Mouse (Mus musculus) thymus, adult 18-20 months (tissue): ENCODE results near the gene Ahnak.
"Not testable (repeated sequence)": the region's sequence is repeated elsewhere in the genome, so short reads cannot be mapped to it uniquely, and the experiment has no call there.

Experiments used
- DNase-seq, 2 experiments: peaks; one replicate each; pipeline ENCODE4 v3.0.0; 2022; ENCODE audit warnings: mixed read lengths in 2 of 2

The Ahnak gene

DNA sequence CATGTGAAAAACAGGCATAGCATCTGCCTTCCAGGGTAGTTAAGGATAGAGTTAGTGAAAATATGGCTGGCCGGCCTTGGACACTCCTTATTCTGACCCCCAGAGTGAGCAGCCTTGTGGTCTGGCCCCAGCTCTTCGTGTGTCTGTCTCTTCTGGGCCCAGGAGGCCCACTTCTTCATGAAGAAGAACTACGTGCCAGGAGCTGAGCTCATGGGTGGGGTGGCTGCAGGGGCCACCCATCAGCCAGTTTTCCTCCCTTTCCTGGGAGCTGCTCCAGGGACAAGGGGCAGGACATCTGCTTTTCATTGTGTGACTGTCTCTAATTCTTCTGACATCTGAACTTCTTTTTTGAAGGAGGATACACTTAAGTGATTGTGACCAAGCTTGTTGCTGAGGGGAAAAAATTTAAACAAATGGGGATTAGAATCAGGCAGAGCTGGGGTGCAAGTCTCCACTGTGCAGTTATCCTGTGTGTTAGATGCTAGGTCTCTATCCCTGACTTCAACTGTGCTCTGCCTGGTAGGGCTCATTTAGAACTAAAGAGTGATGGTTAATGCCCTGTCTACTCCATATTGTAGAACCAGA, 116.1 kb downstream of the Ahnak start:
- no peak for DNase-seq

DNA sequence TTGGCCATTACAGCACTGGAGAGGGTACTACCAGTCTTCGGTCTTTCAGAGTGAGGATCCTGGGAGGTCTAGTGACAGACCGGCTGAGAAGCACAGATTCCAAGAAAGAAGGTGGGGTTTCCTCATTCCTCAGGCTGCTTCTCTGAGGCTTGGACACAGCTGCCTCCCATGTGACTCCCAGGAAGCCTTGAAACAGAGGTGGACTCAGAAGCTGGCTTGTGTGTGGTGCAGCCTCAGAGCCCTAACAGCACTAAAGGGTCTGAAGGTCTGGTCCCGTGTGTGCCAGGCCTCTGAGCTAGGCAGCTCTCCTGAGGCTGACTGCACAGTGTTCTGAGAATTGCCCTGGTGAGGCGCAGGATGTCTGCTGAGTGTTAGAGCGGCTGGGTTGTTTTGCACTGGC, 117.0 kb downstream of the Ahnak start:
- no peak for DNase-seq

DNA sequence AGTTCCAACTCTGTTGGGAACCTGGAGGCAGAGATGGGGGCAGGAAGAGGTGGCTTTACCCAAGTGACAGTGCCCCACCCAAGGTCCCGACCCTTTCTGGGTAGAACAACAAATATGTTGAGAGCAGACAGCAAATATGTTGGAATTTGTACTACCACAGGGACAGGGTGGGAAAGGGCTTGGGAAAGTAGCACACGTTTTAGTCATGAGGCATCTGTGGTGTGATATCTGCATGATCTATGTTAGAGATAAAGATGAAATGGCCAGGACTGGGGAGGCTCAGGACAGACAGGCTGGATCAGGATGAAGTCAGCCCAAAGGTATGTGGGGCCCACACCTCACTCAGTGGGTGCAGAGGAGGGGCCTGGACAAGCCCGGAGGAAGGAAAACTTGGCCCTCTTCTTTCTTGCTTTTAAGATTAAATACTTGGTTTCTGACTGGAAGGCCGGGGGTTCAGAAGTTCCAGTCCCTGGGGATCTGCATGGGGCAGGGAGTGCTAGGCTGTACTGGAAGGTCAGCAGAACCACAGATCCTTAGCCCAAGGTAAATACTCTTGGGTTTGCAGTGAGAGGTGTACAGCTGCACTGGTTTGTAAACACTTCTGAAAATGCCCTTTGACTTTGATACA, 117.8 kb downstream of the Ahnak start:
- no peak for DNase-seq

DNA sequence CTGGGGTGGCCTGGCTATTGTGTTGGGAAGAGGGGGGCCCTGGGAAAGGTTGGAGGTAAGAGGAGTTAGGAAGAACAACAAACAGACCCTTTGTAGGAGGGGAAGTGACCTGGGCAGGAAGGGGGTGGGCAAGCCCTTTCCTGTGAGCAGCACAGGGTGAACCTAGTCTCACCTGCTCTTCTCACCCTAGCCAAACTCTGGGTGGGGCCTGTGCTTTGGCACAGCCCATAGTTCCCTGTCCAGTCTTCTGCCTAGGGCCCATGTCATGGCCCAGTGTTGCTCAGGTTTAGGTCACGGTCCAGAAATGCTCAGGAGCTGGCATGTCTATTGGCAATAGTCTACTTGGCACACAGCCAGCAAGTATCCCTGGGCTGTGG, 118.3 kb downstream of the Ahnak start:
- DNase-seq = no peak

DNA sequence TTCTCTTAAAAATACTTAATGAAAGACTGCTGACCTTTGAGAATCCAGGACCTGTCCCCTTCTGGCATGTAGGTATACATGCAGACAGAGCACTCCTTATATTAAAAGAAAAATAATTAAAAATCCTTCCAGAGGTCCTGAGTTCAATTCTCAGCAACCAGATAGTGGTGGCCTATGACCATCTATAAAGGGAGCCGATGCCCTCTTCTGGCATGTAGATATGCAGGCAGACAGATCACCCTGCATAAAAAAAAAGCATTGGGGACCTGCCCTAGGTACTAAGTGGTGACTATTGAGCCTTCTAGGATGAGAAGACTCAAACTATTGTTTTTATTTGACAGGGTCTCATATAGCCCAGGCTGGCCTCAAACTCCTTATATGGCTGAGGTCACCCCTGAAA, 119.5 kb downstream of the Ahnak start:
- no peak for DNase-seq

DNA sequence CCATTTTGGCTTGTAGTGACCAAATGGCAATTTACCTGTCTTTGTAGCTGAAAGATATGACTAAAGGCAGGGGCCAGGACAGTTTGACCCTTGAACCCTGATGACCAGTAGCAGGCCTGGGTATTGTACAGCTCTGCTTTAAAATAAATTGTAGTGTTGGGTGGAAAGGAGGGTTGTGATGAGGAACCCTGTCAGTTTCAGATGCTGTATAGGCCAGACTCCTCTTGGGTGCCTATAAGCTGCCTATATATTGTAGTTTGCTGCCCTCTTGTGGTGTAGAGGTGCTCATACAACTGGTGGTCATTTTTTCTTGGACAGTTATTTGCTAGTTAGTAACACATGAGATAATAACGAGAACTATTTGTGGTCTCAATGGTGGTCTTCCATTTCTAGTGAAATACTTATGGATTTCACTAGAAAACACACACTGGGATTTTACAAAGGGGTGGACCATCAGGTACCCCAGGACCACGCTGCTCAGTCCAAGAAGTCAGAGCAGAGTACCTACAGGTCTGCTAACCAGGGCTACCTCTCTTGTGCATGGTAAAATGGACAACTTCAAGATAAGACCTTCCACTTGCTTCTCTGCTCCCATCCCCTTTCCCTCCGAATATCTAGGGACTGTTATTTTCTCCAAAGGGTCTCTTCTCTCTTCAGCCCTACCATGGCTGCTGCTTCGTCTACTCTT, 121.2 kb downstream of the Ahnak start:
- peak in 1 of 2 experiments; percentile 17 for DNase-seq

DNA sequence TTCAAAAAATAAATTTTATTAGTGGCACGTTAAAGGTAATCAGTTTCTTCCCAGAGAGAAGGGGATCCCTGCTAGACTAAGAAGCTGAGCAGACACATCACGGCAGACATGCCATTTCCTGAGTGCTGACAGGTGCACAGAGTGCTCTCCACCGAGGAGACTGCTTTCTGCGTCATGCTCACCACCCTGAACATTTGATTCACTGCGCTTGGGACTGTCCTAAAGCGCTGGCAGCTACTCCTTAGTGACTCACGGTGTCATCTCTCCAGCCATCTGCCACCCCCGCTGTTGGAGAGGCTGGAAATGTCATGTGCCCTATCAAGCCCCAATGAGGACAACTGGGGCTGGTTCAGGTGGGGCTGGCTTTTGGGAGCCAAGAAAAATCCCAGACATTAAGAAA, 123.0 kb downstream of the Ahnak start:
- DNase-seq = no peak

DNA sequence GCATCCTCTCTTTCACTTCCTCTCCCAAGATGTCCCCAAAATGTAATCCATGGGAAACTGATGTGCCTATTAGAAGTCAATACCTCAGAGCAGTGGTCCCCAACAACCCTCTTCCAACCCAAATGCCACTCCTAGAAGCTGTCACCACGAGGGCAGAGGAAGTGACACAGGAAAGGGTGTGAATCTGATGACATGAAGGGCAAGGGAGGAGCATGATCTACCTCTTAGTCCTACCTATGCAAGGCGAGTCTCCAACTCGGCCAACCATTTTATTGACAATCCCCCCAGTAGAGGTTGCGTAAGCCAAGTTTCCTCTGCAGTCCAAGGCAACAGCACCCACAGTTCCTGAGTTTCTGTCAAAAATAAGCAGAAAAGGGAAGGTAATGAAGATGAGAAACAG, 127.2 kb downstream of the Ahnak start:
- DNase-seq = no peak

DNA sequence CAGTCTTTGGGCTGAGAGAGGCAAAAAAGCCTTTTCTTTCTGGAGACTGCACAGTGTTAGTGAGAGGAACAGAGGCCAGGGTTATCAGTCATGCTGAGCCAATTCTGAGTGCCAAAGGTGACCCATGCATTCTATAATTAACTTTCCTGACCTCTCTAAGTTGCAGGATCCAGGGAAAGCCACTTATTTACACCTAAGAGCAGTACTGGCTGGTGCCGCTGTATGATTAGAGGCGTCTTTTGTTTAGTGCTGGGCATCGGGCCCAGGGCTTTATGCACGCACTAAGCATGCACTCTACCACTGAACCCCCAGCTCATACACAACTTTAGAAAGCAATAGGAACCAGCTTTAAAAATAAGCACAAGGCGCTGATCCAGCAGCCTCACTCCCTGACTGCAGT, 128.2 kb downstream of the Ahnak start:
- DNase-seq = no peak

DNA sequence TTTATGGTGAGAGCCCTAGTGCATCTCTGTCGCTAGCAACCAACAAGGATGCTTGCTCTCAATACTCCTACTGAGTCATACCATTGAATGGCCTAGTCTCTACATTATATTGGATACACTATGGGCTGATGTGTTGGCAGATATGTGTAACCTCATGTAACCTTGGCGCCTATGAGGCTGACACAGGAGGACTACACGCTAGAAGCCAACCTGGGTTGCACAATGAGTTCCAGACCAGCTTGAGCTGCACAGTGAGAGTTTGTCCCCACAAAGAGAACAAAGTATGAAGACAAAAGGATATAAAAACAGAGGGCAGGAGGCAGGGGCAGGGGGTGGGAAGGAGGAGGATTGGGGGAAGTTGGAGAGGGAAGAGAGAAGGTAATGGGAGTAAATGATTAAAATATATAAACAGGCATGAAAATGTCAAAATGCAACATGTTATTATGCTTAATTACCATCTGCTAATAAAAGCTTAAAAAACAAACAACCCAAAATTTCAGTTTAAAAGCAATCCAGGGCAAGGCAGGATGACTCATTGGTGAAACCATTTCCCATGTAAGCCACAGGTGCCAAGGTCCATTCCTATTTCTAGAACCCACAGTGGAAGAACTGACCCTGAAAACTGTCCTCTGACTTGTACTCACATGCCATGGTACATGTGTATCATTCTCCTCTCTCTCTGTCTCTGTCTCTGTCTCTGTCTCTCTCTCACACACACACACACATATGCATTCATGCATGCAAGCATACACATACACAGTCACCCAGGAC, 130.8 kb downstream of the Ahnak start:
- DNase-seq = no peak

DNA sequence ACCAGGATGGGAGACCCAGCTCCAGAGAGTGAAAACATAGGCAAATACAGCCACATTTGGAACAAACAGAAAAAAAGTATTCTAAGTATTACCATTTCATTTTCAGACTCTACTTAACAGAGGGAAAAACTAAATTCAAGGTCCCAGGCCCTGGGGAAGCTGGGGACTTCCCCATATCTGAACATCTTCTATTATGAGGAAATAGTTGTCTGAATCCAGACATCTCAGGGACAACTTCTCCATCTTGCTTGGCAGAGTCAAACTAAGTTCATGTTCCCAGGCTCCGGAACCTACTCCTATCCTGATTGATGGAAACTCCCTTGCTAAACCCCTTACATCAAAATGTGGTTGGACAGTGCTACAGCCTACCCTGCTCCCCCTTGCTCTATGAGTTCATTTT, 133.3 kb downstream of the Ahnak start:
- no peak for DNase-seq

DNA sequence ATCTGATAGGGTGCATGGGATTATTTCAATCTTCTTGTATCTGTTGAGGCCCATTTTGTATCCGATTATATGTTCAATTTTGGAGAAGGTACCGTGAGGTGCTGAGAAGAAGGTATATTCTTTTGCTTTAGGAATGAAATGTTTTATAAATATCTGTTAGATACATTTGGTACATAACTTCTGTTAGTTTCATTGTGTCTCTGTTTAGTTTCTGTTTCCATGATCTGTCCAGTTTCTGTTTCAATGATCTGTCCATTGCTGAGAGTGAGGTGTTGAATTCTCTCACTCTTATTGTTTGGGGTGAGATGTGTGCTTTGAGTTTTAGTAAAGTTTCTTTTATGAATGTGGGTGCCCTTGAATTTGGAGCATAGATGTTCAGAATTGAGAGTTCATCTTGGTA, 134.9 kb downstream of the Ahnak start:
- DNase-seq = not testable (repeated sequence)
